Mouse (Mus musculus) embryonic fibroblast, embryonic 13.5 days (primary cell): ENCODE results near the gene Vps26b.

ENCODE experiments used
- CTCF ChIP-seq: IDR thresholded peaks from 2 replicates; pipeline ENCODE4 v1.5.1; 2011; ENCODE audit warnings: mild to moderate bottlenecking, control low read depth, low read length, moderate library complexity, borderline replicate concordance; ENCODE audit not compliant: insufficient read depth
- POLR2A ChIP-seq: IDR thresholded peaks from 2 replicates; pipeline ENCODE4 v1.6.1; 2011; ENCODE audit warnings: low read depth, mild to moderate bottlenecking, control low read depth, low read length, moderate library complexity

- TF ChIP-seq CTCF (no peak), POLR2A (no peak)
Measured at GRCm38 (mm10) chr9:26997062-26997461, 32.8 kb downstream of the Vps26b start.
